Mouse (Mus musculus) thymus, adult 2 months (tissue): ENCODE results near the gene Mical2.

Experiments
- CTCF ChIP-seq: fragments of 200-500 bp; IDR thresholded peaks from 2 replicates; pipeline ENCODE4 v1.5.1; 2012; ENCODE audit warnings: mild to moderate bottlenecking, control low read depth, low read length, moderate library complexity, borderline replicate concordance; ENCODE audit not compliant: control insufficient read depth, poor library complexity, insufficient read depth; ENCODE audit errors: extremely low read depth
- POLR2A ChIP-seq: fragments of 200-500 bp; IDR thresholded peaks from 2 replicates; pipeline ENCODE4 v1.6.1; 2012; ENCODE audit warnings: mild to moderate bottlenecking, low read length, control low read depth, moderate library complexity; ENCODE audit not compliant: control insufficient read depth, poor library complexity, insufficient read depth; ENCODE audit errors: extremely low read depth

GRCm38 (mm10) chr7:112299521-112300096, 74.0 kb downstream of the Mical2 start:
- TF ChIP-seq POLR2A (no peak), CTCF (no peak)
